Comparison of ENCODE assay signal across 35 mouse cellular contexts in genomic region chr17:40591297-40591696, GRCm38 (mm10). TPM values are rescaled to one million over a fixed set of nuclear protein-coding genes. Genes with fewer than 3 reads are reported as not detected.
"Had no signal": no experiment of that assay in that cellular context is flagged by ENCODE, and none has a peak within 500 bp of the region (broad histone marks: within the 10 kb centered on the region; RNA-seq: fewer than 3 reads in every experiment).

No protein-coding gene starts in this region.

- H3K27me3 ChIP-seq: embryonic facial prominence, embryonic 12.5 days; embryonic facial prominence, embryonic 13.5 days; embryonic facial prominence, embryonic 15.5 days; forebrain, embryonic 12.5 days; forebrain, embryonic 13.5 days; forebrain, embryonic 15.5 days had no signal

- H3K36me3 ChIP-seq: embryonic facial prominence, embryonic 10.5 days; embryonic facial prominence, embryonic 12.5 days; embryonic facial prominence, embryonic 13.5 days; embryonic facial prominence, embryonic 15.5 days; forebrain, embryonic 10.5 days; forebrain, embryonic 12.5 days; forebrain, embryonic 15.5 days had no signal

- H3K4me1 ChIP-seq: embryonic facial prominence, embryonic 10.5 days; embryonic facial prominence, embryonic 12.5 days; embryonic facial prominence, embryonic 13.5 days; embryonic facial prominence, embryonic 15.5 days; forebrain, embryonic 10.5 days; forebrain, embryonic 12.5 days; forebrain, embryonic 13.5 days; forebrain, embryonic 15.5 days had no signal

- H3K4me3 ChIP-seq: embryonic facial prominence, embryonic 10.5 days; embryonic facial prominence, embryonic 12.5 days; embryonic facial prominence, embryonic 13.5 days; embryonic facial prominence, embryonic 15.5 days; erythroblast, embryonic 14.5 days; forebrain, embryonic 10.5 days; forebrain, embryonic 12.5 days; forebrain, embryonic 13.5 days; forebrain, embryonic 15.5 days; gastrocnemius, adult 2 months; heart, adult 2 months had no signal

- H3K9me3 ChIP-seq: embryonic facial prominence, embryonic 10.5 days; embryonic facial prominence, embryonic 12.5 days; embryonic facial prominence, embryonic 13.5 days; embryonic facial prominence, embryonic 15.5 days; forebrain, embryonic 10.5 days; forebrain, embryonic 12.5 days; forebrain, embryonic 13.5 days; forebrain, embryonic 15.5 days had no signal

- H3K9ac ChIP-seq: embryonic facial prominence, embryonic 12.5 days; embryonic facial prominence, embryonic 13.5 days; embryonic facial prominence, embryonic 15.5 days; forebrain, embryonic 12.5 days; forebrain, embryonic 13.5 days; forebrain, embryonic 15.5 days; forebrain, postnatal 0 days had no signal

- ATAC-seq: forebrain, embryonic 13.5 days; forebrain, embryonic 14.5 days; forebrain, embryonic 15.5 days; forebrain, embryonic 16.5 days; forebrain, postnatal 0 days had no signal

- H3K27ac ChIP-seq: embryonic facial prominence, embryonic 10.5 days; embryonic facial prominence, embryonic 12.5 days; embryonic facial prominence, embryonic 13.5 days; embryonic facial prominence, embryonic 15.5 days; forebrain, embryonic 10.5 days; forebrain, embryonic 12.5 days; forebrain, embryonic 13.5 days; forebrain, embryonic 15.5 days; gastrocnemius, adult 2 months; heart, adult 2 months had no signal

- DNase-seq: cerebellum, adult 2 months; cerebellum, adult 8-10 months; cerebellum, adult 9-10 months; cerebellum, adult 9-11 months; cerebellum, postnatal 10 days; cerebellum, postnatal 14 days; cerebellum, postnatal 25 days; cerebellum, postnatal 36 days; embryo, embryonic 11 days; forebrain, postnatal 0 days; gastrocnemius, adult 2 months; gastrocnemius, postnatal 10 days; gastrocnemius, postnatal 14 days; gastrocnemius, postnatal 25 days; gastrocnemius, postnatal 36 days; heart, adult 11 months; heart, adult 18-20 months; heart, adult 2 months had no signal

- H3K4me2 ChIP-seq: embryonic facial prominence, embryonic 12.5 days; embryonic facial prominence, embryonic 13.5 days; embryonic facial prominence, embryonic 15.5 days; forebrain, embryonic 12.5 days; forebrain, embryonic 13.5 days; forebrain, embryonic 15.5 days had no signal

RNA-seq across cellular contexts. Expression of gene Esp4, which starts 7.1 kb away (rescaled TPM):
- polyA plus RNA-seq: cerebellum, adult 2 months; cortical plate, adult 2 months; embryonic facial prominence, embryonic 10.5 days; embryonic facial prominence, embryonic 11.5 days; embryonic facial prominence, embryonic 12.5 days; embryonic facial prominence, embryonic 13.5 days; embryonic facial prominence, embryonic 14.5 days; embryonic facial prominence, embryonic 15.5 days; erythroblast, embryonic 14.5 days; forebrain, embryonic 10.5 days; forebrain, embryonic 11.5 days; forebrain, embryonic 12.5 days; forebrain, embryonic 13.5 days; forebrain, embryonic 14.5 days; forebrain, embryonic 15.5 days; forebrain, embryonic 16.5 days; forebrain, postnatal 0 days; frontal cortex, adult 2 months; gonadal fat pad, adult 2 months; heart, adult 2 months had no signal

RNA-seq across cellular contexts. Expression of gene Esp6, which starts 30.0 kb away (rescaled TPM):
- polyA plus RNA-seq: cerebellum, adult 2 months; cortical plate, adult 2 months; embryonic facial prominence, embryonic 10.5 days; embryonic facial prominence, embryonic 11.5 days; embryonic facial prominence, embryonic 12.5 days; embryonic facial prominence, embryonic 13.5 days; embryonic facial prominence, embryonic 14.5 days; embryonic facial prominence, embryonic 15.5 days; erythroblast, embryonic 14.5 days; forebrain, embryonic 10.5 days; forebrain, embryonic 11.5 days; forebrain, embryonic 12.5 days; forebrain, embryonic 13.5 days; forebrain, embryonic 14.5 days; forebrain, embryonic 15.5 days; forebrain, embryonic 16.5 days; forebrain, postnatal 0 days; frontal cortex, adult 2 months; gonadal fat pad, adult 2 months; heart, adult 2 months had no signal

RNA-seq across cellular contexts. Expression of gene Esp3, which starts 40.6 kb away (rescaled TPM):
- polyA plus RNA-seq: cerebellum, adult 2 months; cortical plate, adult 2 months; embryonic facial prominence, embryonic 10.5 days; embryonic facial prominence, embryonic 11.5 days; embryonic facial prominence, embryonic 12.5 days; embryonic facial prominence, embryonic 13.5 days; embryonic facial prominence, embryonic 14.5 days; embryonic facial prominence, embryonic 15.5 days; erythroblast, embryonic 14.5 days; forebrain, embryonic 10.5 days; forebrain, embryonic 11.5 days; forebrain, embryonic 12.5 days; forebrain, embryonic 13.5 days; forebrain, embryonic 14.5 days; forebrain, embryonic 15.5 days; forebrain, embryonic 16.5 days; forebrain, postnatal 0 days; frontal cortex, adult 2 months; gonadal fat pad, adult 2 months; heart, adult 2 months had no signal
